Mouse (Mus musculus) liver, embryonic 14.5 days (tissue): ENCODE measurements at regions not wholly inside any gene's neighbourhood (a gene's known extent, or its start where the extent isn't known, plus 50 kb on each side); places are given as distances from the start of the nearest gene placed in this dataset.

Source experiments
- CTCF ChIP-seq: IDR thresholded peaks from 2 replicates; pipeline ENCODE4 v1.5.1; 2016; ENCODE audit warnings: antibody characterized with exemption, low read depth, control low read depth
- EP300 ChIP-seq: IDR thresholded peaks from 2 replicates; pipeline ENCODE4 v1.6.1; 2016; ENCODE audit warnings: antibody characterized with exemption, low read depth

- TF ChIP-seq EP300 (no peak), CTCF (no peak)
These were observed 213.2 kb upstream of the Pabpc6 start for GRCm38 (mm10) chr17:9882639-9883226.
